Mouse (Mus musculus) hindbrain, postnatal 0 days (tissue): ENCODE measurements around the gene Comp. TPM values are rescaled to one million over a fixed set of nuclear protein-coding genes. Genes with fewer than 3 reads are reported as not detected.

Experiments
- ATAC-seq: fragments of 200-750 bp; cut with Nextera tagmentation; 2 replicates; pipeline ENCODE4 v1.8.0; 2017; ENCODE audit warnings: mild to moderate bottlenecking, moderate TSS enrichment, moderate library complexity
- DNase-seq: peaks from one replicate; pipeline ENCODE4 v3.0.0-alpha.2; 2015; ENCODE audit warnings: low spot score
- H3K27ac ChIP-seq: fragments of 300-500 bp; sonication (generic); 2 replicates; pipeline ENCODE4 v1.5.1; 2014; ENCODE audit warnings: mild to moderate bottlenecking
- H3K27me3 ChIP-seq: fragments of 300-500 bp; sonication (generic); 2 replicates; pipeline ENCODE4 v1.6.1; 2014; ENCODE audit warnings: low read length, mixed read lengths; ENCODE audit not compliant: insufficient read depth
- H3K36me3 ChIP-seq: fragments of 300-500 bp; sonication (generic); 2 replicates; pipeline ENCODE4 v1.6.1; 2014; ENCODE audit warnings: low read length, mixed read lengths; ENCODE audit not compliant: insufficient read depth
- H3K4me1 ChIP-seq: fragments of 300-500 bp; sonication (generic); 2 replicates; pipeline ENCODE4 v1.6.1; 2014; ENCODE audit warnings: antibody characterized with exemption, low read length, mixed read lengths; ENCODE audit not compliant: insufficient read depth
- H3K4me2 ChIP-seq: fragments of 300-500 bp; sonication (generic); 2 replicates; pipeline ENCODE4 v1.6.1; 2014; ENCODE audit warnings: low read depth, mild to moderate bottlenecking, low read length, moderate library complexity, mixed read lengths
- H3K4me3 ChIP-seq: fragments of 300-500 bp; sonication (generic); 2 replicates; pipeline ENCODE4 v1.5.1; 2014; ENCODE audit warnings: low read length
- H3K9ac ChIP-seq: fragments of 300-500 bp; sonication (generic); replicated peaks from 2 replicates; pipeline ENCODE4 v1.6.1; 2014; ENCODE audit warnings: mild to moderate bottlenecking, low read length, moderate library complexity, mixed read lengths
- H3K9me3 ChIP-seq: fragments of 300-500 bp; sonication (generic); 2 replicates; pipeline ENCODE4 v1.6.1; 2016; ENCODE audit warnings: low read length, mixed read lengths
- CTCF ChIP-seq: IDR thresholded peaks from 2 replicates; pipeline ENCODE4 v1.5.1; 2016; ENCODE audit warnings: antibody characterized with exemption, control low read depth, low read depth
- WGBS: fragments of 180-500 bp; shearing (Covaris S2); extraction: QIAGEN DNeasy Blood & Tissue Kit; methylation state at CpG from one replicate; pipeline ENCODE4 v1.1.7; 2014; 5-methylcytosine and 5-hydroxymethylcytosine counted together
- polyA plus RNA-seq: library from polyadenylated mRNA; unstranded; fragments of >200 nt; fragmentation: Nextera tagmentation; extraction: Ambion mirVana; gene quantifications from 2 replicates; pipeline ENCODE4 v1.2.1, GENCODE M21; 2015
- total RNA-seq: library from RNA; depleted of rRNA; stranded (reverse); fragments of >200 nt; gene quantifications from 2 replicates; pipeline ENCODE4 v1.2.3, GENCODE M21; 2014

The Comp gene
- total and polyA plus RNA-seq, 2 experiments from 2014 or later = 0.21 to 0.25 TPM

GRCm38 (mm10) chr8:70352000-70352384 is 21.4 kb upstream of the Comp start:
- 18% methylated on average over 3 of the region's 3 CpGs for WGBS
- Histone ChIP-seq H3K27ac (peak overlapping the region; percentile 93; the same call in 1 of the 2 replicates), H3K36me3 (0 out of 2 replicates have a peak, but pooled peaks cover 5% of the 10 kb centered on the region), H3K9me3 (no peaks in the 10 kb centered on the region), H3K27me3 (no peaks in the 10 kb centered on the region), H3K4me3 (peak overlapping the region; percentile 100), H3K9ac (peak overlapping the region; percentile 97), H3K4me1 (peaks cover 22% of the 10 kb centered on the region), H3K4me2 (peak overlapping the region; percentile 100)
- ATAC-seq = no peak
- no peak for DNase-seq
- TF ChIP-seq CTCF = no peak

GRCm38 (mm10) chr8:70352657-70353151 is 20.7 kb upstream of the Comp start:
- Histone ChIP-seq H3K9ac (peak overlapping the region; percentile 97), H3K4me3 (peak overlapping the region; percentile 100), H3K27me3 (no peaks in the 10 kb centered on the region), H3K9me3 (no peaks in the 10 kb centered on the region), H3K4me1 (peaks cover 22% of the 10 kb centered on the region), H3K27ac (peak overlapping the region; percentile 93), H3K36me3 (0 out of 2 replicates have a peak, but pooled peaks cover 5% of the 10 kb centered on the region), H3K4me2 (peak overlapping the region; percentile 100)
- ATAC-seq (peak; percentile 52), DNase-seq (peak; percentile 46)
- TF ChIP-seq CTCF = no peak
- 3% methylated on average over 45 of the region's 64 CpGs for WGBS

- no peak for TF ChIP-seq CTCF
- Histone ChIP-seq H3K9me3 (no peaks in the 10 kb centered on the region), H3K4me3 (peak within 1 kb of the TSS; percentile 100), H3K4me2 (peak within 1 kb of the TSS; percentile 100), H3K36me3 (0 out of 2 replicates have a peak, but pooled peaks cover 5% of the 10 kb centered on the region), H3K27me3 (no peaks in the 10 kb centered on the region), H3K9ac (peak within 1 kb of the TSS; percentile 97), H3K27ac (peak within 1 kb of the TSS; percentile 93), H3K4me1 (peaks cover 22% of the 10 kb centered on the region)
- under 1% methylated on average over 68 of the region's 69 CpGs for WGBS
- DNase-seq (peak; percentile 100), ATAC-seq (peak; percentile 89)
Observed at GRCm38 (mm10) chr8:70353194-70353817, 20.1 kb upstream of the Comp start, which contains the start of gene Upf1. Gene Upf1, minus strand, starts transcription at chr8:70353278.

GRCm38 (mm10) chr8:70354004-70354403 is 19.4 kb upstream of the Comp start:
- peaks cover 22% of the 10 kb centered on the region for H3K4me1 ChIP-seq
- no peaks in the 10 kb centered on the region for H3K9me3 ChIP-seq
- H3K4me2 ChIP-seq = peak overlapping the region; percentile 100
- peak overlapping the region; percentile 93 for H3K27ac ChIP-seq
- TF ChIP-seq CTCF = no peak
- H3K4me3 ChIP-seq = peak overlapping the region; percentile 100
- 65% methylated on average over 4 of the region's 4 CpGs for WGBS
- DNase-seq (no peak), ATAC-seq (no peak)
- peak overlapping the region; percentile 97 for H3K9ac ChIP-seq
- no peaks in the 10 kb centered on the region for H3K27me3 ChIP-seq
- H3K36me3 ChIP-seq = 0 out of 2 replicates have a peak, but pooled peaks cover 3% of the 10 kb centered on the region

- WGBS = 71% methylated on average over 1 of the region's 1 CpGs
- no peak for TF ChIP-seq CTCF
- Histone ChIP-seq H3K4me2 (no peak overlapping the region), H3K4me1 (peaks cover 17% of the 10 kb centered on the region), H3K27ac (no peak overlapping the region), H3K4me3 (no peak overlapping the region), H3K27me3 (no peaks in the 10 kb centered on the region), H3K36me3 (no peaks in the 10 kb centered on the region), H3K9me3 (no peaks in the 10 kb centered on the region), H3K9ac (no peak overlapping the region)
- DNase-seq = no peak
- ATAC-seq = no peak
Observed at GRCm38 (mm10) chr8:70356111-70356510, 17.2 kb upstream of the Comp start.

GRCm38 (mm10) chr8:70359411-70359810 is 13.9 kb upstream of the Comp start:
- Histone ChIP-seq H3K4me3 (no peak overlapping the region), H3K36me3 (no peaks in the 10 kb centered on the region), H3K9ac (no peak overlapping the region), H3K4me1 (no peaks in the 10 kb centered on the region), H3K27ac (no peak overlapping the region), H3K9me3 (no peaks in the 10 kb centered on the region), H3K4me2 (no peak overlapping the region), H3K27me3 (no peaks in the 10 kb centered on the region)
- WGBS = 15% methylated on average over 3 of the region's 3 CpGs
- ATAC-seq (0 out of 2 replicates have a peak, but pooled peaks have one; percentile 13), DNase-seq (peak; percentile 49)
- TF ChIP-seq CTCF = no peak

GRCm38 (mm10) chr8:70360769-70361168 is 12.6 kb upstream of the Comp start:
- WGBS = 56% methylated on average over 4 of the region's 4 CpGs
- Histone ChIP-seq H3K9me3 (no peaks in the 10 kb centered on the region), H3K4me2 (no peak overlapping the region), H3K4me3 (no peak overlapping the region), H3K4me1 (no peaks in the 10 kb centered on the region), H3K9ac (no peak overlapping the region), H3K36me3 (no peaks in the 10 kb centered on the region), H3K27me3 (no peaks in the 10 kb centered on the region), H3K27ac (no peak overlapping the region)
- TF ChIP-seq CTCF = peak; percentile 43
- ATAC-seq = no peak
- DNase-seq = no peak
